Comparison of ENCODE assay signal across 10 mouse cellular contexts in the genomic region with DNA sequence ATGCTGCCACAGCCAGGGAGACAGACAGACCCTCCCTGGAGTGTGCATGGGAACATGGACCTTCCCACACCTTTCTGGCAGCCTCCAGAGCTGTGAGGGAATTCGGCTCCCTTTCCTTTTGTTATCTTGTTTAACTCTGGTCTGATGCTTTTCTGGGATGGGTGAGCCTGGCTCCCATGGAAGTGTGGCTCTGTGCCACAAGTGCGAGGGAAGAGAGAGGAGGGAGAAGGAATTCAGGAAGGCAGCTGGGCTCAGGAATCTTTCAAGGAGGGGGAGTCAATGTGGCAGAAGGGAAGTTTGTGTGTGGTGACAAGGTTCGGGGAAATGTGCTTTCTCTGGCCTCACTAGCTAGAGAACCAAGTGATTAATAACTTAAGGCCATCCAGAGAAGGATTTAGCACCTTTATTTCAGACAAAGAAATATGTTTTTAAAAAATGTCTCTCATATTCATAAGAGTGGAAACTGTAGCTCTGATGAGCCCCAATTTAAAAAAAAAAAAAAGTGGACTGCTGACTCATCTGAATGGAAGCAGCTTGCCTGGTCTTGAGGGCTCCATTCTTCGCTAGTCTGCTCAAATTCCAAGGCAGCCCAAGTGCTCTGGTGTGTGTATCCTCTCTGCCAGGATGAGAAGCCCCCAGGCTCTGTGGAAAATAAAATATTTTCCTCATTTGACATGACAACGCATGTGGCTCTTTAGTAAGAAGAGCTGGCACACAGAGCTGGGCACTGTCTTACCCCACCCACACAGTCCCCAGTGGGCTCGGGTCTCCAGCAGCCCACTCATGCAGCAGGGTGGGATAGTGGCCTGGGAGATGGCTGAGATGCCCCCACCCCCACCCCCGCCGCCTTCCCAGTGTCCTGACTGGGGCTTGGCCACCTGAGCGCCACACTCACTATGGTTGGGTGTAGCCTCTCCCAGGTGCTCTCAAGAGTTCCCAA.
DNase-seq lines count a peak whose midpoint lies in the region; ATAC-seq lines count a peak whose summit lies in the region.
"Had no signal": no experiment of that assay in that cellular context is flagged by ENCODE, and none has a peak within 500 bp of the region (broad histone marks: within the 10 kb centered on the region; RNA-seq: fewer than 3 reads in every experiment).

No protein-coding gene starts in this region.

- no peaks in the 10 kb centered on the region for H3K9me3 ChIP-seq in heart, embryonic 11.5 days (replicated peaks; ENCODE audit: control insufficient read depth, low read length)

- H3K36me3 ChIP-seq in heart, embryonic 11.5 days (ENCODE audit: control insufficient read depth, insufficient read depth, low read length): no peaks in the 10 kb centered on the region
- H3K36me3 ChIP-seq: G1E had no signal

- peak overlapping the region; percentile 29; the same call in 1 of the 2 replicates for H3K27ac ChIP-seq in heart, embryonic 11.5 days (ENCODE audit: low read depth, low read length)

- peaks cover 27% of the 10 kb centered on the region for H3K4me1 ChIP-seq in heart, embryonic 11.5 days (ENCODE audit: control insufficient read depth, insufficient read depth, low read length)

- H3K4me3 ChIP-seq in heart, embryonic 11.5 days (ENCODE audit: low read depth, low read length): no peak overlapping the region

- no peak; the same call in 1 of the 2 replicates for ATAC-seq in heart, embryonic 11.5 days (replicated peaks; ENCODE audit: insufficient number of reproducible peaks, low FRiP score, low TSS enrichment)

- H3K27me3 ChIP-seq in heart, embryonic 11.5 days (ENCODE audit: control insufficient read depth, insufficient read depth, low read length): no peaks in the 10 kb centered on the region

- H3K4me2 ChIP-seq in heart, embryonic 11.5 days: no peak overlapping the region

- H3K9ac ChIP-seq in heart, embryonic 11.5 days (ENCODE audit: low read depth, low read length): no peak overlapping the region

- DNase-seq in heart, adult 9 months (ENCODE audit: low spot score in 2 of 2): no peak
- DNase-seq in retina, postnatal 1 day: peak; percentile 66
- DNase-seq in retina, embryonic 14.5 days (ENCODE audit: low spot score): no peak
- DNase-seq in kidney, postnatal 14 days: peak; percentile 39
- no peak for DNase-seq in thymus, postnatal 25 days
- no peak for DNase-seq in cerebellum, adult 8-10 months
- no peak for DNase-seq in adrenal gland, adult 8-10 months
- DNase-seq: thymus, postnatal 4 days had no signal

- 46% methylated on average over 9 of the region's 9 CpGs for WGBS in heart, embryonic 11.5 days (ENCODE audit: insufficient replicate concordance)

Comparison
In these comparisons a context has a peak if more than half of its experiments do, and no peak if none do; other contexts are left out.
1. DNase-seq: peak in retina, postnatal 1 day (single experiment) and kidney, postnatal 14 days (single experiment); none in heart, adult 9 months (0 of 2), retina, embryonic 14.5 days (single experiment), thymus, postnatal 25 days (single experiment), cerebellum, adult 8-10 months (single experiment) and adrenal gland, adult 8-10 months (single experiment).